Mouse (Mus musculus) limb, embryonic 10.5 days (tissue): ENCODE measurements around the gene Dlec1. TPM values are rescaled to one million over a fixed set of nuclear protein-coding genes. Genes with fewer than 3 reads are reported as not detected.

Experiments used
- DNase-seq: peaks from one replicate; pipeline ENCODE4 v3.0.0-alpha.2; 2017; ENCODE audit warnings: low spot score
- H3K27ac ChIP-seq: fragments of 300-500 bp; sonication (generic); 2 replicates; pipeline ENCODE4 v1.5.1; 2016; ENCODE audit warnings: mild to moderate bottlenecking
- H3K27me3 ChIP-seq: fragments of 300-500 bp; sonication (generic); 2 replicates; pipeline ENCODE4 v1.6.1; 2016; ENCODE audit warnings: low read depth, mild to moderate bottlenecking; ENCODE audit not compliant: poor library complexity, severe bottlenecking
- H3K36me3 ChIP-seq: fragments of 300-500 bp; sonication (generic); 2 replicates; pipeline ENCODE4 v1.6.1; 2016; ENCODE audit warnings: mild to moderate bottlenecking, moderate library complexity
- H3K4me1 ChIP-seq: fragments of 300-500 bp; sonication (generic); 2 replicates; pipeline ENCODE4 v1.6.1; 2016
- H3K4me3 ChIP-seq: fragments of 300-500 bp; sonication (generic); 2 replicates; pipeline ENCODE4 v1.5.1; 2016; ENCODE audit warnings: mild to moderate bottlenecking, moderate library complexity
- H3K9me3 ChIP-seq: fragments of 300-500 bp; sonication (generic); replicated peaks from 2 replicates; pipeline ENCODE4 v1.6.1; 2016; ENCODE audit warnings: mild to moderate bottlenecking
- WGBS: fragments of 180-500 bp; shearing (Covaris S2); methylation state at CpG from one replicate; pipeline ENCODE4 v1.1.7; 2016; 5-methylcytosine and 5-hydroxymethylcytosine counted together
- polyA plus RNA-seq: library from polyadenylated mRNA; unstranded; fragments of >200 nt; fragmentation: Nextera tagmentation; extraction: Ambion mirVana; gene quantifications from 2 replicates; pipeline ENCODE4 v1.2.1, GENCODE M21; 2016

The Dlec1 gene
- polyA plus RNA-seq: 0.63 and 1.0 TPM in 2 replicates

- H3K4me1 ChIP-seq: peaks cover 32% of the 10 kb centered on the region
- no peaks in the 10 kb centered on the region for H3K9me3 ChIP-seq
- peak within 1 kb of the TSS; percentile 70 for H3K4me3 ChIP-seq
- peak; percentile 82 for DNase-seq
- H3K36me3 ChIP-seq: no peaks in the 10 kb centered on the region
- peak within 1 kb of the TSS; percentile 61 for H3K27ac ChIP-seq
- H3K27me3 ChIP-seq: peaks cover 23% of the 10 kb centered on the region
- WGBS: 4% methylated on average over 44 of the region's 44 CpGs
These were observed at the start of gene Dlec1 for GRCm38 (mm10) chr9:119101992-119102782. TSS of gene Dlec1 (plus strand) at chr9:119102478.

- Histone ChIP-seq H3K4me3 (0 out of 2 replicates have a peak overlapping the region, but pooled peaks have one; percentile 64), H3K4me1 (peaks cover 42% of the 10 kb centered on the region)
These were observed 48.2 kb upstream of the Dlec1 start for GRCm38 (mm10) chr9:119053964-119054576.

GRCm38 (mm10) chr9:119055336-119055735, 46.9 kb upstream of the Dlec1 start:
- Histone ChIP-seq H3K4me3 (no peak overlapping the region), H3K4me1 (peaks cover 42% of the 10 kb centered on the region), H3K27ac (no peak overlapping the region), H3K27me3 (peaks cover 14% of the 10 kb centered on the region), H3K9me3 (no peaks in the 10 kb centered on the region), H3K36me3 (no peaks in the 10 kb centered on the region)
- 85% methylated on average over 4 of the region's 4 CpGs for WGBS
- no peak for DNase-seq

More at GRCm38 (mm10) chr9:119053964-119054576, 48.2 kb upstream of the Dlec1 start:
- Histone ChIP-seq H3K36me3 (no peaks in the 10 kb centered on the region), H3K27ac (no peak overlapping the region; the same call in 1 of the 2 replicates), H3K27me3 (peaks cover 14% of the 10 kb centered on the region), H3K9me3 (no peaks in the 10 kb centered on the region)
- no peak for DNase-seq
- whole genome bisulfite sequencing: 79% methylated on average over 9 of the region's 9 CpGs

GRCm38 (mm10) chr9:119058245-119058644, 44.0 kb upstream of the Dlec1 start:
- DNase-seq: no peak
- Histone ChIP-seq H3K36me3 (no peaks in the 10 kb centered on the region), H3K27ac (peak overlapping the region; percentile 27; the same call in 1 of the 2 replicates), H3K27me3 (peaks cover 13% of the 10 kb centered on the region; the same call in 1 of the 2 replicates), H3K9me3 (no peaks in the 10 kb centered on the region), H3K4me1 (peaks cover 27% of the 10 kb centered on the region), H3K4me3 (no peak overlapping the region)
- 82% methylated on average over 7 of the region's 7 CpGs for WGBS

GRCm38 (mm10) chr9:119060701-119061100, 41.6 kb upstream of the Dlec1 start:
- Histone ChIP-seq H3K36me3 (no peaks in the 10 kb centered on the region), H3K4me1 (peaks cover 29% of the 10 kb centered on the region)
- whole genome bisulfite sequencing: 92% methylated on average over 10 of the region's 10 CpGs

GRCm38 (mm10) chr9:119063036-119063644, 39.1 kb upstream of the Dlec1 start:
- 28% methylated on average over 19 of the region's 19 CpGs for WGBS
- peak; percentile 50 for DNase-seq
- peak overlapping the region; percentile 38; the same call in 1 of the 2 replicates for H3K27ac ChIP-seq

More at GRCm38 (mm10) chr9:119060701-119061100, 41.6 kb upstream of the Dlec1 start:
- no peak overlapping the region for H3K4me3 ChIP-seq
- H3K27me3 ChIP-seq: no peaks in the 10 kb centered on the region
- no peaks in the 10 kb centered on the region for H3K9me3 ChIP-seq
- no peak overlapping the region for H3K27ac ChIP-seq
- no peak for DNase-seq

GRCm38 (mm10) chr9:119064296-119064695, 38.0 kb upstream of the Dlec1 start:
- WGBS: 65% methylated on average over 4 of the region's 4 CpGs
- peaks cover 29% of the 10 kb centered on the region for H3K4me1 ChIP-seq
- H3K4me3 ChIP-seq: no peak overlapping the region
- no peaks in the 10 kb centered on the region for H3K9me3 ChIP-seq
- H3K36me3 ChIP-seq: no peaks in the 10 kb centered on the region
- no peak for DNase-seq
- peak overlapping the region; percentile 68 for H3K27ac ChIP-seq
- H3K27me3 ChIP-seq: no peaks in the 10 kb centered on the region

More at GRCm38 (mm10) chr9:119063036-119063644, 39.1 kb upstream of the Dlec1 start:
- Histone ChIP-seq H3K4me3 (peak overlapping the region; percentile 20; the same call in 1 of the 2 replicates), H3K36me3 (no peaks in the 10 kb centered on the region), H3K27me3 (no peaks in the 10 kb centered on the region), H3K4me1 (peaks cover 34% of the 10 kb centered on the region), H3K9me3 (no peaks in the 10 kb centered on the region)

- peaks cover 14% of the 10 kb centered on the region for H3K36me3 ChIP-seq
- DNase-seq: peak; percentile 89
- no peaks in the 10 kb centered on the region for H3K27me3 ChIP-seq
- H3K4me1 ChIP-seq: peaks cover 28% of the 10 kb centered on the region
- WGBS: 7% methylated on average over 6 of the region's 6 CpGs
- H3K4me3 ChIP-seq: no peak overlapping the region
- H3K27ac ChIP-seq: no peak overlapping the region
- no peaks in the 10 kb centered on the region for H3K9me3 ChIP-seq
These were observed 34.7 kb upstream of the Dlec1 start for GRCm38 (mm10) chr9:119067601-119068000.

GRCm38 (mm10) chr9:119068266-119068665, 34.0 kb upstream of the Dlec1 start:
- no peak for DNase-seq
- Histone ChIP-seq H3K4me1 (peaks cover 25% of the 10 kb centered on the region), H3K4me3 (no peak overlapping the region), H3K27ac (0 out of 2 replicates have a peak overlapping the region, but pooled peaks have one; percentile 15), H3K36me3 (peaks cover 20% of the 10 kb centered on the region), H3K27me3 (no peaks in the 10 kb centered on the region), H3K9me3 (no peaks in the 10 kb centered on the region)
- WGBS: 89% methylated on average over 11 of the region's 11 CpGs

GRCm38 (mm10) chr9:119070173-119070825, 32.0 kb upstream of the Dlec1 start:
- no peaks in the 10 kb centered on the region for H3K27me3 ChIP-seq
- DNase-seq: no peak
- peaks cover 39% of the 10 kb centered on the region for H3K36me3 ChIP-seq
- H3K4me3 ChIP-seq: no peak overlapping the region
- no peaks in the 10 kb centered on the region for H3K9me3 ChIP-seq
- H3K27ac ChIP-seq: no peak overlapping the region
- 81% methylated on average over 13 of the region's 13 CpGs for WGBS
- H3K4me1 ChIP-seq: peaks cover 20% of the 10 kb centered on the region

GRCm38 (mm10) chr9:119071786-119072185, 30.5 kb upstream of the Dlec1 start:
- no peaks in the 10 kb centered on the region for H3K9me3 ChIP-seq
- 78% methylated on average over 9 of the region's 9 CpGs for WGBS
- no peak overlapping the region for H3K27ac ChIP-seq
- H3K36me3 ChIP-seq: peaks cover 45% of the 10 kb centered on the region
- DNase-seq: no peak
- peaks cover 24% of the 10 kb centered on the region for H3K4me1 ChIP-seq
- H3K4me3 ChIP-seq: no peak overlapping the region
- no peaks in the 10 kb centered on the region for H3K27me3 ChIP-seq

GRCm38 (mm10) chr9:119073184-119073895, 28.9 kb upstream of the Dlec1 start:
- no peak for DNase-seq
- Histone ChIP-seq H3K27ac (0 out of 2 replicates have a peak overlapping the region, but pooled peaks have one; percentile 8), H3K4me1 (peaks cover 18% of the 10 kb centered on the region), H3K36me3 (peaks cover 45% of the 10 kb centered on the region), H3K9me3 (no peaks in the 10 kb centered on the region), H3K27me3 (no peaks in the 10 kb centered on the region), H3K4me3 (no peak overlapping the region)
- WGBS: 89% methylated on average over 15 of the region's 15 CpGs
